Mouse (Mus musculus): ENCODE measurements around the gene A930004D18Rik.

DNA sequence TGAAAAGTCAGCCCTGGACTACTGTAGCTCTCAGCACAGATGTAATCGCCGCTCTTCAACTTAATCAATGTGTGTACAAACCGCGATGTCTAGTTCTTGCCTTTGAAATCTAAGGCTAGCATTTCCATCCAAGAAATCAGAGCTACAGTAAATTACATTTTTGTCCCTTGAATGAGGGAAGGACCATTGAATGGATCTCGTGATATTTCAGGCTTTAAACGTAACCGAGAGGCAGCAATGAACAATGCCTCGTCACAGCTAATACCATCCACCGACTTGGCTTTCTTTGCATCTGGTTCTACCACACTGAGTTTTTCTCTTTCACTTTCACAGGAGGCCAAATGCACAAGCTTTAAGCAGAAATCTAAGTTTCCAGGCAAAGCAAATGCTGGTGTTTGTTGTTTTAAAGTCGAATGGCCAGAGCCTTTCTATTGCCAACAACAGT, 13.0 kb upstream of the A930004D18Rik start:
- TF ChIP-seq POLR2A (IDR thresholded peaks at IDR 0.05; ENCODE audit: insufficient read length, low read depth) = no peak
- TF ChIP-seq MAX (IDR thresholded peaks at IDR 0.05; ENCODE audit: low read depth) = no peak
- no peak for TF ChIP-seq TCF12 (IDR thresholded peaks at IDR 0.05; ENCODE audit: insufficient read depth, poor library complexity, severe bottlenecking)
- TF ChIP-seq USF1 (IDR thresholded peaks at IDR 0.05; ENCODE audit: low read depth) = no peak
